Mouse (Mus musculus) kidney, postnatal 0 days (tissue): Measurements from ENCODE around the gene Dazap2. TPM values are rescaled to one million over a fixed set of nuclear protein-coding genes. Genes with fewer than 3 reads are reported as not detected.
A peak's percentile ranks its signal among the peaks of the same experiment; 100 is the strongest.

ENCODE experiments used
- ATAC-seq: fragments of 200-750 bp; cut with Nextera tagmentation; replicated peaks from 2 replicates; pipeline ENCODE4 v1.8.0; 2017; ENCODE audit warnings: low read depth, moderate number of reproducible peaks, moderate TSS enrichment, moderate library complexity; ENCODE audit not compliant: low FRiP score
- DNase-seq: peaks from one replicate; pipeline ENCODE4 v3.0.0-alpha.2; 2016; ENCODE audit warnings: low spot score
- H3K27ac ChIP-seq: fragments of 300-500 bp; sonication (generic); 2 replicates; pipeline ENCODE4 v1.5.1; 2014; ENCODE audit warnings: mild to moderate bottlenecking
- H3K27me3 ChIP-seq: fragments of 300-500 bp; sonication (generic); 2 replicates; pipeline ENCODE4 v1.6.1; 2014; ENCODE audit warnings: low read length, mixed read lengths; ENCODE audit not compliant: insufficient read depth
- H3K36me3 ChIP-seq: fragments of 300-500 bp; sonication (generic); 2 replicates; pipeline ENCODE4 v1.6.1; 2014; ENCODE audit warnings: low read length, mixed read lengths; ENCODE audit not compliant: insufficient read depth
- H3K4me1 ChIP-seq: fragments of 300-500 bp; sonication (generic); replicated peaks from 2 replicates; pipeline ENCODE4 v1.6.1; 2014; ENCODE audit warnings: antibody characterized with exemption, low read length, mixed read lengths; ENCODE audit not compliant: insufficient read depth
- H3K4me2 ChIP-seq: fragments of 300-500 bp; sonication (generic); 2 replicates; pipeline ENCODE4 v1.6.1; 2014; ENCODE audit warnings: mild to moderate bottlenecking, low read length, moderate library complexity, mixed read lengths
- H3K4me3 ChIP-seq: fragments of 300-500 bp; sonication (generic); replicated peaks from 2 replicates; pipeline ENCODE4 v1.5.1; 2014; ENCODE audit warnings: low read depth, low read length
- H3K9ac ChIP-seq: fragments of 300-500 bp; sonication (generic); 2 replicates; pipeline ENCODE4 v1.6.1; 2014; ENCODE audit warnings: low read depth, low read length
- H3K9me3 ChIP-seq: fragments of 300-500 bp; sonication (generic); replicated peaks from 2 replicates; pipeline ENCODE4 v1.6.1; 2016; ENCODE audit warnings: low read length, inconsistent platforms, mixed read lengths
- CTCF ChIP-seq: IDR thresholded peaks from 2 replicates; pipeline ENCODE4 v1.5.1; 2016; ENCODE audit warnings: antibody characterized with exemption, low read depth, mild to moderate bottlenecking, moderate library complexity
- WGBS: fragments of 180-500 bp; shearing (Covaris S2); extraction: QIAGEN DNeasy Blood & Tissue Kit; methylation state at CpG from one replicate; pipeline ENCODE4 v1.1.7; 2014; 5-methylcytosine and 5-hydroxymethylcytosine counted together
- polyA plus RNA-seq: library from polyadenylated mRNA; unstranded; fragments of >200 nt; fragmentation: Nextera tagmentation; extraction: Ambion mirVana; gene quantifications from 2 replicates; pipeline ENCODE4 v1.2.1, GENCODE M21; 2015

Dazap2 gene
- polyA plus RNA-seq, 1 experiment from 2014 or later = 349 TPM

DNA sequence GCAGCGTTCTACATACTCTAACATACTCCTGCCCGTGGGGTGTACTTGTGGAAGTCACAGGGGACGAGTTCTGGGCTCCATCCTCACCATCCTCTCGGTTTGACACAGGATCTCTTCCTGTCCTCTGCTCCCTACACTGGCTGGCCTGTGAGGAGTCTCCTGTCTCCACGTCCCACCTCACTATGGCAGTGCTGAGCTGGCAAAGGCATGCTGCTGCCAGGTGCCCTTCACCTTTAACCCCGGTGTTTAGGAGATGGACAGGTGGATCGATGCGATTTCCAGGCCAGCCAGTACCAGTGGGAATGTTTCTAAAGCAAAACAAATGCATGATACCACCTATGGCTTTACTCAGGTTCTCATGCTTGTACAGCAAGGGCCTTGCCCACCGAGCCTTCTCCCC is 8.6 kb downstream of the Dazap2 start:
- WGBS = 91% methylated on average over 9 of the region's 9 CpGs
- H3K9me3 ChIP-seq = no peaks in the 10 kb centered on the region
- H3K4me1 ChIP-seq = no peaks in the 10 kb centered on the region
- H3K9ac ChIP-seq = no peak overlapping the region
- DNase-seq (no peak), ATAC-seq (no peak)
- H3K4me3 ChIP-seq = no peak overlapping the region
- no peak for TF ChIP-seq CTCF
- no peak overlapping the region for H3K27ac ChIP-seq
- H3K4me2 ChIP-seq = no peak overlapping the region
- peaks cover 15% of the 10 kb centered on the region for H3K36me3 ChIP-seq
- H3K27me3 ChIP-seq = no peaks in the 10 kb centered on the region

DNA sequence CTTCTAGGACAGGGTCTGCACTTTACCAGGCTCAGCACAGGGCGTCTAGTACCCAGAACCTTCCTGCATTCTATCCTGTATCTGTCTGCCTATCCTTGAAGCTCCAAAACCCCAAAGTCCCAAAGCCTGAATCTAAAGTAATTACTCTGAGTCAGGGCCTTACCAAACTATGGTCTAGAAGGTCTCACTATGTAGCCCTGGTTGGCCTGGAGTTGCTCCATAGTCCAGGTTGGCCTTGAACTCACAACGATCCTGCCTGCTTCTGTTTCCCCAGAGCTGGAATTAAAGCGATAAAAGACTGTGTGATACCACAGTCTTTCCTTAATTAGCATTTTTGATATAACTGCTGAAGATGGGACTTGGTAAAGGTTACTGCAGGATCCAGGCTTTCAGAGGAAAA is 9.3 kb downstream of the Dazap2 start:
- Histone ChIP-seq H3K9me3 (no peaks in the 10 kb centered on the region), H3K27ac (no peak overlapping the region), H3K4me1 (no peaks in the 10 kb centered on the region), H3K4me3 (no peak overlapping the region), H3K9ac (no peak overlapping the region), H3K27me3 (no peaks in the 10 kb centered on the region), H3K36me3 (peaks cover 15% of the 10 kb centered on the region), H3K4me2 (no peak overlapping the region)
- no peak for TF ChIP-seq CTCF
- DNase-seq (no peak), ATAC-seq (no peak)
- WGBS = 96% methylated on average over 3 of the region's 3 CpGs

DNA sequence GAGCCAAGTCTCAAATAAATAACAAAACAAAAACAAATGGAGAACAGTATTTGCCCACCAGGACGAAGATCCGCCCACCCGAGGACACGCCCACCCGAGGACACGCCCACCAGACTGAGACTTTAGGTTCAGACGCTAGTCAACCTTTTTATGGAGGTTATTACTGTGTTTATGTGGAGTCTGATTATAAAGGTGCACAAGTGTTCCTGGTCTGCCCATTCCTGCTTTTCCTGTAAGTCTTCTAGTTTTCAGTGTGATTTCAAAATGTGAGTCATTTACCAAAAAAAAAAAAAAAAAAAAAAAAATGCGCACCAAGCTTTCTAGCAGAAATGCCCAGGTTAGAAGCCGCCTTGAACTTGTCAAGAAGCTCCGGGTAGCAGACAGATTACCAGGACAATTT is 12.1 kb downstream of the Dazap2 start:
- TF ChIP-seq CTCF = no peak
- no peaks in the 10 kb centered on the region for H3K36me3 ChIP-seq
- ATAC-seq (no peak), DNase-seq (no peak)
- H3K9ac ChIP-seq = no peak overlapping the region
- no peak overlapping the region for H3K4me3 ChIP-seq
- H3K9me3 ChIP-seq = no peaks in the 10 kb centered on the region
- H3K27me3 ChIP-seq = no peaks in the 10 kb centered on the region
- no peak overlapping the region for H3K4me2 ChIP-seq
- peak overlapping the region; percentile 52; the same call in 1 of the 2 replicates for H3K27ac ChIP-seq
- 0 out of 2 replicates have a peak, but pooled peaks cover 2% of the 10 kb centered on the region for H3K4me1 ChIP-seq
- 21% methylated on average over 10 of the region's 10 CpGs for WGBS

DNA sequence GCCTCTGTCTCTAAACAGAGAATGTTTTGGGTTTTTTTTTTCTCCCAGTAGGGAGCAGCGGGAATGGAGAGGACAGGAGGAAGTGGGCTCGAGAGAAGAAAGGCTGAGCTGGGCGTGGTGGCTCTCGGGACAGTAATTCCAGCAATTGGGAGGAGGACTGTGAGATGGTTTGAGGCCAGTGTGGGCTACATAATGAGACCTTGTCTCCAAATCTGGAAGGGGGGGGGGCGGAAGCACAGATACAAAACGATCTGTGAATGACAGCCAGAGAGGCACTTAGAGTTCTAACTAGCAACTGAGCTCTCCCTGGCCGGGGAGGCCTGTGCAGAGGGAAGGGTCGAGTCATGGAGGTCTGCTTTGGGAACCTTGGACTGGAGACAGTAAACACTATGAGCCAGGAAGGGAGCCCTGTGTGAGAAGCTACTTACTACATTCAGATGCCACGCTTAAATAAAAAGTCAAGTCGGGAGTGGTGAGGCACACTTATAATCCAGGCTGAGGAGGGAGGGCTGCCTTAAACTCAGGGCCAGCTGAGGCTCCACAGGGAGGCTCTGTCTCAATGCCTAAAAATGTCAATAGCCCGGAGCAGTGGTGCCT is 12.7 kb downstream of the Dazap2 start:
- no peaks in the 10 kb centered on the region for H3K9me3 ChIP-seq
- H3K27ac ChIP-seq = peak overlapping the region; percentile 52

DNA sequence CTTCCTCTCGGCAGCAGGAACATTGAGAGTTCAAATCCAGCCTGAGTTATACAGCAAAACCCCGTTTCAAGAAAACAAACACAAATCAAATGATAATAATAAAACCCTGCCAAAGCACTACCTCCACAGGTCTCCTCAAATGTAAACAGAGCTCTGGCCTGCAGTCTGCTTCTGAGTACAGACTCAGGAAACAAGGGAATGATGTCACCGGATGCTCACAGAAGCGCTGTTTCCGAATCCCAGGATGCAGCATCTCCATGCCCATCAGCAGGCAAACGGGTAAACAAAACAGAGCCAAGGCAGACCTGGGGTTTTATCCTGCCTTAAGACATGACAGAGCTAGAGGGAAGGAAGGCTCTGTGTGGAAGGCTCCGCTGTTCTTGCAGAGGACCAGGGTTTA is 13.6 kb downstream of the Dazap2 start:
- Histone ChIP-seq H3K27me3 (no peaks in the 10 kb centered on the region), H3K9me3 (no peaks in the 10 kb centered on the region), H3K36me3 (no peaks in the 10 kb centered on the region), H3K4me2 (no peak overlapping the region), H3K9ac (no peak overlapping the region), H3K27ac (0 out of 2 replicates have a peak overlapping the region, but pooled peaks have one; percentile 22), H3K4me1 (0 out of 2 replicates have a peak, but pooled peaks cover 11% of the 10 kb centered on the region), H3K4me3 (no peak overlapping the region)
- whole genome bisulfite sequencing = 52% methylated on average over 7 of the region's 7 CpGs
- ATAC-seq = no peak
- no peak for TF ChIP-seq CTCF
- peak; percentile 50 for DNase-seq

More for the DNA sequence above, 12.7 kb downstream of the Dazap2 start:
- Histone ChIP-seq H3K36me3 (no peaks in the 10 kb centered on the region), H3K9ac (no peak overlapping the region), H3K4me3 (no peak overlapping the region), H3K4me2 (no peak overlapping the region), H3K27me3 (no peaks in the 10 kb centered on the region), H3K4me1 (0 out of 2 replicates have a peak, but pooled peaks cover 8% of the 10 kb centered on the region)
- DNase-seq (no peak), ATAC-seq (no peak)
- TF ChIP-seq CTCF = no peak
- WGBS = 15% methylated on average over 11 of the region's 11 CpGs

DNA sequence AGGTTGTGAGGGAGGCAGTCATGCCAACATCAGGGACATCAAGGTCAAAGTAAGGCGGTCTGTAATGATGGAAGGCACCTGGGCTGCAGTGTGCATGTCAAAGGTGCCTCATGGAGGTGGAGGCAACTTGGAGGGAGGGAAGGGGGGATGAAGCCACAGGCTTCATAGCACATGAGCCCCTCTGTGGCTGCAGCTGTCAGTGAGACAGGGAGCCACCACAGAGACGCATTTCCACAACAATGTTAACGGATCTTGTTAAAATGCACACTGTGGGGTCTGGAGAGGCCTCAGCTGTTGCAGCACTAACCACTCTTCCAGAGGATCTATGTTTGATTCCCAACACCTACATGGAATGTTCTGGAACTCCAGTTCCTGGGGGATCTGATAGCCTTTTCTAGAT is 15.0 kb downstream of the Dazap2 start:
- Histone ChIP-seq H3K4me3 (no peak overlapping the region), H3K27me3 (no peaks in the 10 kb centered on the region), H3K4me1 (0 out of 2 replicates have a peak, but pooled peaks cover 11% of the 10 kb centered on the region), H3K36me3 (no peaks in the 10 kb centered on the region), H3K27ac (no peak overlapping the region), H3K9ac (no peak overlapping the region), H3K4me2 (no peak overlapping the region), H3K9me3 (no peaks in the 10 kb centered on the region)
- no peak for TF ChIP-seq CTCF
- ATAC-seq (no peak), DNase-seq (no peak)
- 60% methylated on average over 3 of the region's 3 CpGs for WGBS
